ENCODE assay signal across 18 mouse cellular contexts in the genomic region with DNA sequence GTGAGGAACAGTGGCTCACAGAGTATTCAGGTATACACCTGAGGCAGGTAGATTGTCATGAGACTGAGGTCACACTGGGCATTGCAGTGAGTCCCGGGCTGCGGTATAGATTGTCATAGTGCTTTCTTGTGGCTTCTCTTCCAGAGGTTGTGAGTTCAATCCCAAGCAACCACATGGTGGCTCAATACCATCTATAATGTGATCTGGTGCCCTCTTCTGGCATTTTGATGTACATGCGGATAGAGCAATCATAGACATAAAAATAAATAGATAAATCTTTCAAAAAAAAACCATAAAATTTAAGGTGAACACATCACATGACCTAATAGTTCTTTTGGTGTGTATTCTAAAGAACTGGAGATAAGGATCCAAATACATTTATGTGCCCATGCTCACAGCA.
DNase-seq lines count a peak whose midpoint lies in the region; ATAC-seq and TF ChIP-seq lines count a peak whose summit lies in the region.
"Had no signal": no experiment of that assay in that cellular context is flagged by ENCODE, and none has a peak within 500 bp of the region (broad histone marks: within the 10 kb centered on the region; RNA-seq: fewer than 3 reads in every experiment).

No protein-coding gene starts in this region.

- no peak overlapping the region for H3K4me2 ChIP-seq in hindbrain, embryonic 14.5 days (replicated peaks)
- H3K4me2 ChIP-seq in hindbrain, embryonic 16.5 days (ENCODE audit: low read length) = no peak overlapping the region
- H3K4me2 ChIP-seq in midbrain, embryonic 14.5 days (ENCODE audit: low read length) = no peak overlapping the region
- H3K4me2 ChIP-seq: heart, embryonic 12.5 days; hindbrain, embryonic 12.5 days; kidney, embryonic 15.5 days; limb, embryonic 12.5 days; lung, embryonic 15.5 days; midbrain, embryonic 13.5 days; neural tube, embryonic 13.5 days had no signal

- no peaks in the 10 kb centered on the region for H3K4me1 ChIP-seq in cerebellum, adult 2 months (ENCODE audit: control insufficient read depth, insufficient read depth, low read length)
- H3K4me1 ChIP-seq in hindbrain, embryonic 14.5 days (replicated peaks; ENCODE audit: control insufficient read depth, insufficient read depth, low read length) = no peaks in the 10 kb centered on the region
- no peaks in the 10 kb centered on the region for H3K4me1 ChIP-seq in hindbrain, embryonic 16.5 days (ENCODE audit: control insufficient read depth, insufficient read depth, low read depth, low read length)
- H3K4me1 ChIP-seq in midbrain, embryonic 14.5 days (ENCODE audit: control insufficient read depth, insufficient read depth, low read length) = no peaks in the 10 kb centered on the region
- H3K4me1 ChIP-seq in midbrain, embryonic 10.5 days = no peaks in the 10 kb centered on the region
- H3K4me1 ChIP-seq: heart, embryonic 12.5 days; hindbrain, embryonic 12.5 days; kidney, embryonic 15.5 days; limb, embryonic 12.5 days; lung, embryonic 15.5 days; midbrain, embryonic 13.5 days had no signal

- 92% methylated on average over 3 of the region's 3 CpGs for WGBS in cerebellum, adult 2 months
- 94% methylated on average over 3 of the region's 3 CpGs for WGBS in hindbrain, embryonic 14.5 days
- WGBS in hindbrain, embryonic 16.5 days = 94% methylated on average over 3 of the region's 3 CpGs
- WGBS in midbrain, embryonic 14.5 days = 94% methylated on average over 3 of the region's 3 CpGs
- 90% methylated on average over 3 of the region's 3 CpGs for WGBS in midbrain, embryonic 10.5 days

- H3K27me3 ChIP-seq in cerebellum, adult 2 months (ENCODE audit: control insufficient read depth, insufficient read depth, low read length) = no peaks in the 10 kb centered on the region
- no peaks in the 10 kb centered on the region for H3K27me3 ChIP-seq in hindbrain, embryonic 14.5 days (ENCODE audit: control insufficient read depth, insufficient read depth, low read length)
- H3K27me3 ChIP-seq in hindbrain, embryonic 16.5 days (replicated peaks; ENCODE audit: control insufficient read depth, insufficient read depth, low read length) = no peaks in the 10 kb centered on the region
- no peaks in the 10 kb centered on the region for H3K27me3 ChIP-seq in midbrain, embryonic 14.5 days (ENCODE audit: control insufficient read depth, insufficient read depth, low read length)
- no peaks in the 10 kb centered on the region for H3K27me3 ChIP-seq in midbrain, embryonic 10.5 days (ENCODE audit: low read depth, poor library complexity, severe bottlenecking)
- H3K27me3 ChIP-seq: heart, embryonic 12.5 days; hindbrain, embryonic 12.5 days; kidney, embryonic 15.5 days; limb, embryonic 12.5 days; lung, embryonic 15.5 days; midbrain, embryonic 13.5 days; neural tube, embryonic 13.5 days had no signal

- no peak overlapping the region for H3K9ac ChIP-seq in hindbrain, embryonic 14.5 days
- no peak overlapping the region for H3K9ac ChIP-seq in hindbrain, embryonic 16.5 days (ENCODE audit: low read depth, low read length)
- no peak overlapping the region for H3K9ac ChIP-seq in midbrain, embryonic 14.5 days (replicated peaks; ENCODE audit: low read length)
- H3K9ac ChIP-seq: heart, embryonic 12.5 days; hindbrain, embryonic 12.5 days; kidney, embryonic 15.5 days; limb, embryonic 12.5 days; lung, embryonic 15.5 days; midbrain, embryonic 13.5 days; neural tube, embryonic 13.5 days had no signal

- 0 out of 2 replicates have a peak, but pooled peaks have one; percentile 16 for TF ChIP-seq CTCF in cerebellum, adult 2 months (IDR thresholded peaks at IDR 0.05; ENCODE audit: borderline replicate concordance, insufficient read depth, low read depth, low read length)

- H3K27ac ChIP-seq in cerebellum, adult 2 months (ENCODE audit: insufficient read depth, low read length) = no peak overlapping the region
- no peak overlapping the region for H3K27ac ChIP-seq in hindbrain, embryonic 14.5 days
- no peak overlapping the region for H3K27ac ChIP-seq in hindbrain, embryonic 16.5 days (ENCODE audit: low read depth, low read length)
- H3K27ac ChIP-seq in midbrain, embryonic 14.5 days (replicated peaks; ENCODE audit: low read depth, low read length) = no peak overlapping the region
- H3K27ac ChIP-seq in midbrain, embryonic 10.5 days (replicated peaks) = no peak overlapping the region
- H3K27ac ChIP-seq: hindbrain, embryonic 12.5 days; kidney, embryonic 15.5 days; limb, embryonic 12.5 days; lung, embryonic 15.5 days; midbrain, embryonic 13.5 days; neural tube, embryonic 13.5 days had no signal

- no peak overlapping the region for H3K4me3 ChIP-seq in cerebellum, adult 2 months (replicated peaks; ENCODE audit: insufficient read depth, low read depth, low read length)
- H3K4me3 ChIP-seq in hindbrain, embryonic 14.5 days (replicated peaks; ENCODE audit: low read length) = no peak overlapping the region
- H3K4me3 ChIP-seq in hindbrain, embryonic 16.5 days (ENCODE audit: low read length) = no peak overlapping the region
- no peak overlapping the region for H3K4me3 ChIP-seq in midbrain, embryonic 14.5 days (replicated peaks; ENCODE audit: low read depth, low read length)
- H3K4me3 ChIP-seq in midbrain, embryonic 10.5 days = no peak overlapping the region
- H3K4me3 ChIP-seq: heart, embryonic 12.5 days; hindbrain, embryonic 12.5 days; kidney, embryonic 15.5 days; limb, embryonic 12.5 days; lung, embryonic 15.5 days; midbrain, embryonic 13.5 days; neural tube, embryonic 13.5 days had no signal

- H3K36me3 ChIP-seq in hindbrain, embryonic 14.5 days (replicated peaks; ENCODE audit: control insufficient read depth, insufficient read depth) = no peaks in the 10 kb centered on the region
- no peaks in the 10 kb centered on the region for H3K36me3 ChIP-seq in hindbrain, embryonic 16.5 days (ENCODE audit: control insufficient read depth, insufficient read depth, low read length)
- H3K36me3 ChIP-seq in midbrain, embryonic 14.5 days (ENCODE audit: control insufficient read depth, insufficient read depth, low read length) = no peaks in the 10 kb centered on the region
- H3K36me3 ChIP-seq in midbrain, embryonic 10.5 days = no peaks in the 10 kb centered on the region
- H3K36me3 ChIP-seq: heart, embryonic 12.5 days; hindbrain, embryonic 12.5 days; kidney, embryonic 15.5 days; limb, embryonic 12.5 days; lung, embryonic 15.5 days; midbrain, embryonic 13.5 days; neural tube, embryonic 13.5 days had no signal

- no peak for TF ChIP-seq POLR2A in cerebellum, adult 2 months (IDR thresholded peaks at IDR 0.05; ENCODE audit: borderline replicate concordance, insufficient read depth, low read length)

- 0 out of 2 replicates have a peak, but pooled peaks cover 3% of the 10 kb centered on the region for H3K9me3 ChIP-seq in hindbrain, embryonic 14.5 days (ENCODE audit: control insufficient read depth, low read length)
- H3K9me3 ChIP-seq in hindbrain, embryonic 16.5 days (ENCODE audit: control insufficient read depth, low read length) = no peaks in the 10 kb centered on the region
- H3K9me3 ChIP-seq in midbrain, embryonic 14.5 days (ENCODE audit: control insufficient read depth, low read length) = no peaks in the 10 kb centered on the region
- no peaks in the 10 kb centered on the region for H3K9me3 ChIP-seq in midbrain, embryonic 10.5 days (replicated peaks)
- H3K9me3 ChIP-seq: heart, embryonic 12.5 days; hindbrain, embryonic 12.5 days; kidney, embryonic 15.5 days; limb, embryonic 12.5 days; lung, embryonic 15.5 days; midbrain, embryonic 13.5 days; neural tube, embryonic 13.5 days had no signal

- DNase-seq in cerebellum, adult 2 months = no peak
- DNase-seq in cerebellum, adult 11-12 months = no peak
- DNase-seq in hindbrain, embryonic 14.5 days (ENCODE audit: low spot score) = peak; percentile 52
- DNase-seq in midbrain, embryonic 14.5 days = peak; percentile 51
- DNase-seq in midbrain, embryonic 10.5 days (ENCODE audit: low spot score) = no peak
- peak; percentile 41 for DNase-seq in retina, postnatal 1 day
- DNase-seq: adrenal gland, adult 2 months; layer of hippocampus, postnatal 36 days; thymus, adult 18-20 months had no signal

- ATAC-seq in hindbrain, embryonic 14.5 days (ENCODE audit: low FRiP score) = no peak
- no peak for ATAC-seq in hindbrain, embryonic 16.5 days
- ATAC-seq in midbrain, embryonic 14.5 days (ENCODE audit: low FRiP score, low TSS enrichment) = no peak
- ATAC-seq in megakaryocyte, adult 5-6 weeks (ENCODE audit: poor library complexity, severe bottlenecking) = no peak
- ATAC-seq: midbrain, embryonic 13.5 days had no signal

Comparison
In these comparisons a context has a peak if more than half of its experiments do, and no peak if none do; other contexts are left out.
1. DNase-seq: peak in hindbrain, embryonic 14.5 days (single experiment), midbrain, embryonic 14.5 days (single experiment) and retina, postnatal 1 day (single experiment); none in cerebellum, adult 2 months (0 of 2), cerebellum, adult 11-12 months (single experiment) and midbrain, embryonic 10.5 days (single experiment).